Mouse (Mus musculus) kidney, postnatal 10 days (tissue): ENCODE results near the gene Aldh3b3.
A peak's percentile ranks its signal among the peaks of the same experiment; 100 is the strongest.
"Not testable (repeated sequence)": the region's sequence is repeated elsewhere in the genome, so short reads cannot be mapped to it uniquely, and the experiment has no call there.

Source experiments
- DNase-seq: peaks from one replicate; pipeline ENCODE4 v3.0.0; 2021; ENCODE audit warnings: mixed read lengths

The Aldh3b3 gene

DNA sequence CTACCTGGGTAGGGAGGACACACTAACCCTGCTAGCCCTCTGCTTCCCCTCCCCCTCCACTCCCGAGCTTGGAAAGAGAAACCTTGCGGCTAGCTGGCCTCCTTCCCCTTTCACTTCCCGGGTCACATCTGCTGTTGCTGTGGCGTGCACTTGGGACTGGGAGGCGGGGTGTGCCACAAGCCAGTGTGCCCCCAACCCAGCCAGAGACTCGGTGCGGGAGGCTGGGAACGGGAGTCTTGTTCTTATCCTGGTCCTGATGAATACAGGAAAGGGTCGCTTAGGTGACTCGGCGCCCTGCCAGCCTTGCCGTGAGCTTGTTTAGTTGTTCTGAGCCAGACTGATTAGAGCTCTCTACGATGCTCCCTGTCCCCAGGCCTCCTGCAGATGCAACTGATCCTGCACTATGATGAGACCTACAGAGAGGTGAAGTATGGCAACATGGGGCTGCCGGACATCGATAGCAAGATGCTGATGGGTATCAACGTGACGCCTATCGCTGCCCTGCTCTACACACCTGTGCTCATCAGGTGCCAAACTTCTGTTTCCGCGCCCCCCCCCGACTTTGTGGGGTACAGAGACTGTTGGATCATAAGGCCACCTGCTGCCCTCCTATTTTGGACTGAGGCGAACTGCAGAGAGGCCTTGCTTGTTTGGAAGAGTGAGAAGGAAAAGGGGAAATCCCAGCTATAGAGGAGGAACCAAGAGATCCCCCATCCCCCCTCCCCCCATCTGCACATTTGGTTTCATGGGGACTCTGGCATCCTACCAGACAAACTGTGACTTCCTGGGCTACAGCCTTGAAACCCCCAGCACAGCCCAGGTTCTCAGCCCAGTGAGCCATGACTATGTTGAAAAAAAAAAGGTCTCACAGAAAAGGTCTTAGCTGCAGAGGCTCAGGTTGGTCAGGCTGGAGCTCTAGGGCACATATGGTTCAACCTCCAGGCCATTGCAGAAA, 22.3 kb upstream of the Aldh3b3 start:
- DNase-seq = peak; percentile 78

DNA sequence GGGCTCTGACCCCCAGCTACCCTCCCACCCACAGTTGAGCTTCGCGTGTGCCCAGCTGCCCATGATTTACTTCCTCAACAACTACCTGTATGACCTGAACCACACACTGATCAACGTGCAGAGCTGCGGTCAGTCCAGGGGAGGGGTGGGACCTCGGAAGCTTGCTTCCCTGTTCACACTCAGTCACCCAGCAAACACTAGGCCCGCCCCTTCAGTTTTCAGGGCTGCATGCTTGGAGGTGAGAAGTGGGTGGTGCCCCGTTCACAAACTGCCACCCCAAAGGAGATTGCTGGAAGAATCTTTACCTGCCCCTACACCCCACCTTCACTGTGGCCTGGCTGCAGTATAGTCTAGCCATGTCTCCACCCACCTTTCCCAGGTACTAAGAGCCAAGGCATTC, 16.1 kb upstream of the Aldh3b3 start:
- no peak for DNase-seq

DNA sequence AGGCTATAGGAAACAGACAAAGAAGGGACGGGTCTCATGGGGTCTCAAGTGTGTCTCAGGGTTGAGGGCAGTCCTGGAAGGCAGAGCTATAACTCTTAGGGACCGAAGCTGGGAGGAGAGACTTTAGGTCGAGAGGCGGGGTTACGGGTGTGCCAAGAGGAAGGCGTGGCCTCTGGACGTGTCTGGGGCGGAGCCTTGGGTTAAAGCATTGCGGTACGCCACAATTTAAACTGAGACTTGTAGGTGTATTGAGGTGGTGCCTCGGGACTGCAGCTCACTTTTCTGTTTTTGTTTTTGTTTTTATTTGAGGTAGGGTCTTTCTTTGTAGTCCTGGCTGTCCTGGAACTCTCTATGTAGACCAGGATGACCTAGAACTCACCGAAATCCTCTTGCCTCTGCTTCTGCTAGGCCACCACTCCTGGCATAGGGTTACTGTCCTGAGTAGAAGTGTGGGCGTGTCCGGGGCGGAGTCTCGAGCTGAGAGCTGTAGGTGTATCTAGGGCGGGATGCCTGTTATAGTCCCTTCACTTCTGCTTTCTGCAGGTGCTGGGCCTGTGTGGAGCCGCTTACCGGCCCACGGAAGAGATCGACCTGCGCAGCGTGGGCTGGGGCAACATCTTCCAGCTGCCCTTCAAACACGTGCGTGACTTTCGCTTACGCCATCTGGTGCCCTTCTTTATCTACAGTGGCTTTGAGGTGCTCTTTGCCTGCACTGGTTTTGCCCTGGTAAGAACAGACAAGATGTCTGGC, 15.3 kb upstream of the Aldh3b3 start:
- peak; percentile 58 for DNase-seq

DNA sequence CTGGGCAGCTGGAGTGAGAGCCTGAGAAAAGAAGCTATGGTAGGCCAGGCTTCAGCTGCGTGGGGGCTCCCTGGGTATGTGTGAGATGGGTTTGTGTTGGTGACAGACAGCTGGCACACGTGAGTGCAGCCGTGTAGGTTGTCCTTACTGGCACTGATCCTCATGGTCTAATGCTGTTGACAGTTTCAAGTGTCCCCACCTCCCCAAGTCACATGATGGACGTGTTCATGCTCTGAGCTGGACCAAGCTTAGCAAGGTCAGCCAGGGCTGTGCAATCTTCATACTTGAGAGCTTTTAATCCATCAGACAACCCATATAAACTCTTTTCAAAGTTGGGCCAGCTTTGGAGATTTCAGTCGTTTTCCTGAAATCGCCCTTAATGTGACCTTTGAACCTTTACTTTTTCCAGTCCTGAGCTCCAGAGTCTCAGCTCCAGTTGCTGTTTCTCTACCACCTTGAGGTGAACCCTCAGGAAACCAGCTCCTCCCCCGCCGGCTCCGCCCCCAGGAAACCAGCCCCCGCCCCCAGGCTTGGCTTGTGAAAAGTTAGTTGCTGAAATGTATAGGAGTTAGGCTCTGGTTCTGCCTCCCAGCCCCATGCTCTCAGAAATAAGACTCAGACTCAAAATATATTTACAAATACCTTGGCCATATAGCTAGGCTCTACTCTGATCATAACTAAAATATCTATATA, 12.4 kb upstream of the Aldh3b3 start:
- peak; percentile 73 for DNase-seq

DNA sequence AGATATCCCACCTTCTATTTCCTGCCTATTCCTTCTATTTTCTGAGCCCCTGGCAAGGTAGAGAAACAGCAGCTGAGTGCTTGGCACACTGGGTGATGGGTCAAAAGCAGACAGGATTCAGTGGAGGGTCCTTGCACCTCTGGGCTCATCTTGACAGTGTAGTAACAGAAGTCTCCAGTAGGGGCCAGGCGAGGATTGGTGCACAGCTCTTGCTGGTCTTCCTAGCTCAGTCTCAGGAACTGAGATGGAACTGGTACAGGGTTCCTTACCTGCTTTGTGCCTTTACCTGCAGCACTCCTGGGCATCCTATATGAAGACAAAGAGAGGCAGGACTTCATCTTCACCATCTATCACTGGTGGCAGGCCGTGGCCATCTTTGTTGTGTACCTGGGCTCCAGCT, 11.7 kb upstream of the Aldh3b3 start:
- peak; percentile 86 for DNase-seq

DNA sequence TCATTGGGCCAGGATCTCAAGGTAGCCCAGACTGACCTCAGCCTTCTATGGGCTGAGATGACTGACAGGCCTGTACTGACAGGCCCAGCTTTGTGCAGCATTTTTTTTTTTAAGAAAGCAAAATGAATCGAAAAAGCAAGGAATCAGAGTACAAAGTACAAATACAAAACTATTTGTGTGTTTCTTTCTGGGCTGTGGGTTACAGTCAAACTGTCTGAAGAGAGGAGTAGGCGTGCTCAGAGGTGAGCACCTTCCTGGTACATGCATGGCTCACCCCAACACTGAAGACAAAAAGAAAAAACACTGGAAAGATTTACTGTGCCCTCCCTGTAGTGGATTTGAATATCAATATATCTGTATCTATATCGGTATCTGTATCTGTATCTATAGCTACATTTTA, 10.6 kb upstream of the Aldh3b3 start:
- no peak for DNase-seq

DNA sequence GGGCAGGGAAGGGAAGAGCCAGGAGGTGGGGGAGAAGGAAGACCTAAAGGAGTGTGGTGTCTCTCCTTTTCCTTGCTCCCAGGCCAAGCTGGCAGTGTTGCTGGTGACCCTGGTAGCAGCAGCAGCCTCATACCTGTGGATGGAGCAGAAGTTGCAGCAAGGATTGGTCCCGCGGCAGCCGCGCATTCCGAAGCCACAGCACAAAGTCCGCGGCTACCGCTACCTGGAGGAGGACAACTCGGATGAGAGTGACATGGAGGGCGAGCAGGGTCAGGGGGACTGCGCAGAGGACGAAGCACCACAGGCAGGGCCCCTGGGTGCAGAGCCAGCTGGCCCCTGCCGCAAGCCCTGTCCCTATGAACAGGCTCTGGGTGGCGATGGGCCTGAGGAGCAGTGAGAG, 9.9 kb upstream of the Aldh3b3 start:
- DNase-seq = no peak

DNA sequence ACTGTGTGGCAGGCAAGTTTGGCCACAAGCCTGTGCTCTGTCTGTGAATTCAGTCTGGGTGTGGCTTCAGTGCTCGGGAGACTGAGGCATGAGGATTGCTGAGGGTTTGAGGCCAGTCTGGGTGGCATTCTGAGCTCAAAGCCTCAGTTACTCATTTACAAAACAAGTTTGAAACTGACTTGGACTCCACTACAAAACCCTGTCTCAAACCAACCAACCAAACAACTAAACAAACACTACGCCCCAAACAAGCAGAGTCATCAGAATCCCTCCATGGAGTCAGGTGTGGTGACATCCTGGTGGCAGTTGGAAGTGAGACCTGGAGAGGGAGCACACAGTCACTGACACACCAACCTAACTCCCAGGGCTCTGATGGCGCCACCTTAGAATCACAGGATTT, 8.1 kb upstream of the Aldh3b3 start:
- no peak for DNase-seq

DNA sequence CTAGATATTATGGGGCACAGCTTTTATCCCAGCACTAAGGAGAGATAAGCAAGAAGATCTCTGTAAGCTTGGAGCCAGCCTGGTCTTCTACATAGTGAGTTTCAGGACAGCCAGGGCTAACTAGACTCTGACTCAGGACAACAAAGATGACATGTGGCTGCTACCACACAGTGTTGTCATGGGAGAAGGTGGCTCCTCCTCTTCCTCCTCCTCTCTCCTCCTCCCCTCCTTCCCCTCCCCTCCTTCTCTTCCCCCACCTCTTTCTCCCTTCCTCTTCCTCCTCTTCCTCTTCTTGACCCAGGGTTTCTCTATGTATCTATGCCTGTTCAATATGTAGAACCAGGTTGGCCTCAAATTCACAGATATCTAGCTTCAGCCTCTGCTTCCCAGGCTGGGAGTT, 7.0 kb upstream of the Aldh3b3 start:
- DNase-seq = no peak

DNA sequence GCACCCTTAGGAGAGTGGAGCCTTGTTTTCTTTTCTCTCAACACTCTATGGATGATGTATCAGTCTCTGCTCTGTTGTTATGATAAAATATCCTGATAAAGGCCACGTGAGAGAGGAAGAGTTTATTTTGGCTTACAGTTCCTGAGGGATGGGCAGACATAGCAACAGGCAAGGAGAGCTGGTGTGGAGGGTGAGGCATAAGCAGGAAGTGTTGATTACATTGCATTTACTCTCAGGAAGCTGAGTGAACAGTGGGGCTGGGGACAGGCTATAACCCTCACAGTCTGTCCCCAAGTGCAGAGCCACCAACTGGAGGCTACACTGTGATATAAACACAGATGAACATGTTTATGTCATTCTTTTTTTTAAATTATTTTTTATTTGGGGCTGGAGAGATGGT, 6.3 kb upstream of the Aldh3b3 start:
- DNase-seq = no peak

DNA sequence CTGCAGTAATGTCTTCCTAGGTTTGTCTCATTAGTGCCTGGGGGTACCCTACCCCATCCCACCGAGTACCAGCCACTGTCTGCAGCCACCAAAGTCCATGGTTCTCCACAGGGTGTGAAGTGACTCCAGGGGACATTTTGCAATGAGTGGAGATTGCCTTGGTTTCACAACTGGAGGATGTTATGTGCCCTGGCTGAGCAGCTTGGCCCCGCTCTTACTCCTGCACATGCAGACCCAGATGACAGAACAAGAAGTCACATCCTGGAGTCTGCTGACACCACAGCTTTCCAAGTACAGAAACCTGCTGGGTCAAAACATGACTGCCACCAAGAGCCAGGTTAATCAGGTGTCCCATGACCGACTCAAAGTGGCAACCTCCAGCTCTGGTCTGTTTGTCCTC, 3.4 kb upstream of the Aldh3b3 start:
- no peak for DNase-seq

DNA sequence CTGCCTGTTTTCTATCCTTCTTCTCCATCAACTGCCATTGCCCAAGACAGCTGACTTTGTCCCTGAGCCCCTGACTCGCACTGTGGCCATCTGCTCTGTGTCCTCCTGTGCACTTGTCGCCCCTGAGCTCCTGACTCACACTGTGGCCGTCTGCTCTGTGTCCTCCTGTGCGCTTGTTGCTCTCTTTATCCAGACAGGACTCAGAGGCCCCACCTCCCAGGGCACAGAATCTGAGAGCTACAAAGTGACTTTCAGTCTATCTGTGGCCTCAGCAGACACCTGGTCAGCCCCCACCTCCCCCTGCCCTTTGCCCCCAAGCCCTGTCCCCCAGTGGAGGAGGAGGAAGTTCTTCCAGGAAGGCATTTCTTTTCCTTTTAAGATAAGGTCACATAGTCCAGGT, 2.6 kb upstream of the Aldh3b3 start:
- DNase-seq = no peak

DNA sequence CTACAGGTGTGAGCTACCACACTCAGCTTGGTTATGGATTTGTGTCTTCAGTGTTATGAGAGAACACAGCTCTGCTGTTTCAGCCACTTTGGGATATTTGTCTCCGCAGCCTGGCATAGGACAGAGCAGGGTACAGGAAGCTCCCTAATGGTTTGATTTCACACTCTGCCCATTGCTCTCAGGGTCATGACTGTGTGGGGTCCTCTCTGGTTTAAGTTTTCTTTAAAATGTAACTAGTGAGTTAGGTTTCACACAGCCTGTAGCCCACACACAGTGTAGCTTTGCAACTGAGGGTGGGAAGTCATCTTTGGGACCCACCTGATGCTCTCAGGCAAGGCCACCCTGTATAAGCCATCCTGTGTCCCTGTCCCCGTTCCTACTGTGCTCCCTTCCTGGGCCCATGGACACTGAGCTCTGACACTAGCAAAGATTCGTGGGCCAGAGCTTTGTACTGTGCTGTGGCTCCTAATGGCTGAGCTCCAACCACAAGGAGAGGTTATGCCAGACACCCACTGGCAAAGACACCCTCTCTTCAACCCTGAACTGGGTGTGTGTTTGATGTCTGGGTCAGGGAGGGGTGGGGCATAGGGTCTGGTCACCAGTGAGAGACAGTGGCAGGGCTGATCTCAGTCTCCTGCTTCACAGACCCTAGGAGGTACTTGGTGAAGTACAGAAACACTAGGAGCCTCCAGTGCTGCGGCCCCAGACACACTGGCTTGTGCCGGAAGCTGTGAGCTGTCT, 979 bp upstream of the Aldh3b3 start:
- not testable (repeated sequence) for DNase-seq

DNA sequence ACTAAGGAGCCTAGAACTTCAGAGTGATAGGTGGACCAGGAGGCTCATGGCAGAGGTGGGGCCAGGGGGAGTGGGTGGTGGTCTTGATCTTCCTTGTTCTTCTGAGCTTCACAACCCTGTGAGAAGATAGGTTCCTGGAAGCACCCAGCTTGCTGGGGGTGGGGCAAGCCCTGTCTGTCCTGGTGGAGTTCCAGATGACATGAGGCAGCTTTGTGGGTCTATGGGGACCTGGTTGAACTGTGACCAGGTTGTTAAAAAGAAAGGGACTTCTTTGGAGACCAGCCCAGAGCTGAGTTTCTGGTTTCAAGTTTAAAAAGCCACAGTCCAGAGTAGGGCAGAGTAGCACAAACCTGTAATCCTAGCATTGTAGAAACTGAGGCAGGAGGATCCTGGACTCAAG, 585 bp downstream of the Aldh3b3 start:
- no peak for DNase-seq

DNA sequence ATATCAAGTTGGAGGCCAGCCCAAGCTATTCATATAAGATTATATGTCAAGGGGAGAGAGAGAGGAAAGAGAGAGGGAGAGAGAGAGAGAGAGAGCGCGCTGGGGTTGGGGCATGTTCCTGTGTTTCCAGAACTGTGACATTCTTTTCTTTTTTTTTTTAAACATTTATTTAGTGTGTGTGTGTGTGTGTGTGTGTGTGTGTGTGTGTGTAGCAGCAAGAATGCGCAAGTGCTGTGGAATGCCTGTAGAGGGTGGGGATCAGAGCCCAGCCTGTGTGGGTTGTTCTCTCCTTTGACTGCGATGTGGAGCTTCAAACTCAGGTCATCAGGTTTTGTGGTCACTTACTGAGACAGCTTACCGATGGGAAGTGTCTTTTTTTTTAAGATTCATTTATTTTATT, 1.8 kb downstream of the Aldh3b3 start:
- DNase-seq = no peak

DNA sequence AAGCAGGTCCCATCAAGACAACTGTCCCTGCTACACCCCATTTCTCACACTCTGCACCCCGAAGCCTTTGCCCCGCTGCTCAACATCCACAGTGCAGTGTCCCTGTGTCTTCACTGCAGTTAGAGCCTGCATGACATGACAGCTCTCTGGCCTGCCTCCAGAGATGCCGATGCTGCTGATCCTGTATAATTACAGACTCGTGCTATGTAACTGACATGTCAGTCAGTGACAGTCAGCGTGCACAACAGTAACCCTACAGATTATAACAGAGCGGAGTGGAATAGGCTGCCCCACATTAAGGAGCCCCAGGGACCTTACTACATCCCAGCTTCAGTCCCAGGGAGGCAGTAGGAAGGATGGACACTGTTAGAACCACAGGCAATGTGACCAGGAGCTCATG, 3.4 kb downstream of the Aldh3b3 start:
- not testable (repeated sequence) for DNase-seq

DNA sequence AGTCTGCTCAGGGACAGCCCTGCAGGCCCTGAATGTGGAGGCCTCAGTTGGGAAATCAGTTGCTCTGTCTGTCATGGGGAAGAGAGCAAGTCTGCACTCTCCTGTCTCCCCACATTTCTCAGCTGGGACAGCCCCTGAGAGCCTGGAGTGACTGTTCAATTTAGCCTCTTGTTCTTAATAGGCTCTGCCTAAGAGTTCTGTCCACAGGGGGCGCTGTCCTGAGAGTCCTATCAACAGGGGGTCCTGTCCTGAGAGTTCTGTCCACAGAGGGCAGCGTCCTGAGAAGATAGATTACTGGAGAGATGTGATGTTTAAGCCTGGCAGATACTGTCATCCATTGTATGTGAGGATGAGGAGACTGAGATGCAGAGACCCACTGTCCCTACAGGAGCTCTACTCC, 4.0 kb downstream of the Aldh3b3 start:
- DNase-seq = peak; percentile 59

DNA sequence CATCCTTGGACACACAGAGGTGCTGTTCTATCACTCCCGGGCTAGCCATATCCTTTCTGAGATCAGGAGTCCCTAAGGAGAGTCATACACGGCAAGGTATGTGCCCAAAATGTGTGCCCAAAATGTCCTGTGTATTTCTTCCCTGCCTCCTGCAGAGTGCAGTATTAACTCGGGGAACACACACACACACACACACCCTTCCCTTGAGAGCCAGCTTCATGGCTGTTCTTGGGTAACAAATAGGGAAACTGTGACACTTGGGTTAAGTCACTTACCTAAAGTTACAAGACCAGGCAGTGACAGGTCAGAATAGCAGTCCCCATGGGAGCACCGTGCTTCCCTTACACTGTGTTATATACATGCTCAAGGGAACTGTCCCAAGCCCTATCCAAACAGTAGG, 5.6 kb downstream of the Aldh3b3 start:
- no peak for DNase-seq

DNA sequence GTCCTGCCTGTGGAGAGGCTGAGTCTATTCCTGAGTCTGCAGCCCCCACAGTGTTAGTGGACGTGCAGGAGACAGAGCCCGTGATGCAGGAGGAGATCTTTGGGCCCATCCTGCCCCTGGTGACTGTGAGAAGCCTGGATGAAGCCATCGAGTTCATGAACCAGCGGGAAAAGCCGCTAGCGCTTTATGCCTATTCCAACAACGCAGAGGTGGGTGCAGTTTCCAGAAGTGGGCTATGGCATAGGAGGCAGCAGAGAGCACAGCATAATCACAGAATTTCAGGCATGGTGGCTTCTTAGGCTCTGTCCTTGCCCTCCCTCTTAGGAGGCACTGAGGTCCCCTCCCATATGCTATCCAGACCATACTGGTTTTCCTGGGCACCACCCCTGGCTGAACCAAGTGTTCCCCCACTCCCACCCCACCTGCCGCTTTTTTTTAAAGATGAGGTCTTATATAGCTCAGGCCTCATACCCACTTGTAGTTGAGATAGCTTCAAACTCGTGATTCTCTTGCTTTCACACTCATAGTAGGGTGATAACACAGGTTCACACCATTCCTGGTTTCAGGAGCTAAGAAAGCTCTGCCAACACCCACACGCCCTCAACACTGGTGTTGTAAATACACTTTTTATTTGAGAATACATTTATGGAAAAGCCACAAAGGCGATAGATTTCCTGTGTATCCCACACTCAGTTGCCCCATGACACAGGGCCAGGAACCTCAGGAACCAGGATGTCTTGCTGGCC, 8.1 kb downstream of the Aldh3b3 start:
- no peak for DNase-seq

DNA sequence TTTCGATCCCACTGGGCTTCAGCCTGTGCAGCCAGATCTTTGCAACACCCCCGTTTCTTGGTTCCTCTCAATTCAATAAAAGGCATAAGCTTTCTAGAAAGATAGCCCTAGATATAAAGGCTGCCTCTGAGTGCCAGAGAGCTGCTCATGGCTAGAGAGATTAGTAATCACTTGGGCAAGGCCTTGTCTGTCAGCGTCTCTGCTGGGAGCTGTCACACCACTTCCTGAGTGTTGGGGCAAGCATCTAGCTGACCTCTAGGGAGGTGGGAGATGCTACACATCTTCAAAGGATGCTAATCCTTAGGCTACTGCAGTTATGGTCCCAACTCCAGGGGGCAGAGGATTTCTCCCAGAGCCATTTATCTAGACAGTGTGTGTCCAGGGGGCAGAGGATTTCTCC, 8.8 kb downstream of the Aldh3b3 start:
- no peak for DNase-seq

DNA sequence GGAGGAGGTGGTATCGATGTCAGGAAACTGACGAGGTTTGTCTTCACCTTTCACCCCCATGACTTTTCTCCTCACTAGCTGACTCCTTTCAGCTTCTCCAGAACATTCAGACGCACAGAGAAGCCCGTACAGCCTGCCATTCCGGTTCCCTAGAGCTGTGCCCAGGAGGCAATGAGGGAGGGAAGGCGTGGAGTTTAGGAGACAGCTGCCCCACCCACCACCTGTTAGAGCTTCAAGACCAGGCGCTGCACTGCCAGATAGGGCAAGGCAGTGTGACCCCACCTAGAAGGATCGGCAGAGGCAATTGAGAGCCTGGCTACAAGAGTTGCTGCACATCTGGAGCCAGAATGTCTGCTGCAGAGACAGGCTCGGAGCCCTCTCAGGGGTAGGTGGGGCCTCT, 13.8 kb downstream of the Aldh3b3 start, which contains the start of gene Aldh3b2:
Gene Aldh3b2 (plus strand): TSS at position 100 of the 400 bp plus-strand sequence.
- no peak for DNase-seq

DNA sequence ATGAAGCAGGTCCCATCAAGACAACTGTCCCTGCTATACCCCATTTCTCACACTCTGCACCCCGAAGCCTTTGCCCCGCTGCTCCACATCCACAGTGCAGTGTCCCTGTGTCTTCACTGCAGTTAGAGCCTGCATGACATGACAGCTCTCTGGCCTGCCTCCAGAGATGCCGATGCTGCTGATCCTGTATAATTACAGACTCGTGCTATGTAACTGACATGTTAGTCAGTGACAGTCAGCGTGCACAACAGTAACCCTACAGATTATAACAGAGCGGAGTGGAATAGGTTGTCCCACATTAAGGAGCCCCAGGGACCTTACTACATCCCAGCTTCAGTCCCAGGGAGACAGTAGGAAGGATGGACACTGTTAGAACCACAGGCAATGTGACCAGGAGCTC, 16.2 kb downstream of the Aldh3b3 start:
- not testable (repeated sequence) for DNase-seq
